Mouse (Mus musculus) ES-Bruce4 (cell line): ENCODE measurements around the gene Ttc30a1.
"Not testable (repeated sequence)": the region's sequence is repeated elsewhere in the genome, so short reads cannot be mapped to it uniquely, and the experiment has no call there.

Source experiments
- CTCF ChIP-seq: IDR thresholded peaks from one replicate; pipeline ENCODE4 v1.8.1; 2011; ENCODE audit warnings: low read depth, low read length
- EP300 ChIP-seq: IDR thresholded peaks from 2 replicates; pipeline ENCODE4 v1.6.1; 2011; ENCODE audit warnings: low read depth, low read length; ENCODE audit not compliant: insufficient read depth
- POLR2A ChIP-seq: IDR thresholded peaks from one replicate; pipeline ENCODE4 v1.8.1; 2011; ENCODE audit warnings: low read length; ENCODE audit not compliant: insufficient read depth

- TF ChIP-seq POLR2A, CTCF, EP300: not testable (repeated sequence)
These were observed 3.9 kb downstream of the Ttc30a1 start, which contains the start of gene Ttc30a2 for GRCm38 (mm10) chr2:75977752-75978368.
